Mouse (Mus musculus): Measurements from ENCODE around the gene Skint3.
"Not testable (repeated sequence)": the region's sequence is repeated elsewhere in the genome, so short reads cannot be mapped to it uniquely, and the experiment has no call there.

The Skint3 gene

DNA sequence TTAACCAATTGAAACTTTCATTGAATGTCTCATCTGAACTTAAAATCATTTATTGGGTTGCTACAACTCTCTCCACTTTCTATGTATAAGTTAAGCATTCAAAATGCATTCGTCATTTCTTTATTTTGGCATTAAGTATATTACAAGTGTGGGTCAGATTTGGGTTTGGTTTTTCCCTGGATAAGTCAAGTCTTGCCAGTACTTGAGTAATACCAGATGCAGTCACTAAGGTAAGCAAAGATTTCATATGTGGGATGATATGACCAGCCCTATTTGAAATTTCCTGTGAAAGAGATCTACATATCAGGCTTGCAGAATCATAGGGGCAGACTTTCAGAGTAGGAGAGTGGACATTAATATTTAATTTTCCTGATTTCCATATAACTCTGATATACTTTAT is at the start of gene Skint3:
Gene Skint3, plus strand, starts transcription at position 301 of the 400 bp plus-strand sequence.
- CTCF ChIA-PET, result no interaction called here
- POLR2A ChIA-PET, result no interaction called here

DNA sequence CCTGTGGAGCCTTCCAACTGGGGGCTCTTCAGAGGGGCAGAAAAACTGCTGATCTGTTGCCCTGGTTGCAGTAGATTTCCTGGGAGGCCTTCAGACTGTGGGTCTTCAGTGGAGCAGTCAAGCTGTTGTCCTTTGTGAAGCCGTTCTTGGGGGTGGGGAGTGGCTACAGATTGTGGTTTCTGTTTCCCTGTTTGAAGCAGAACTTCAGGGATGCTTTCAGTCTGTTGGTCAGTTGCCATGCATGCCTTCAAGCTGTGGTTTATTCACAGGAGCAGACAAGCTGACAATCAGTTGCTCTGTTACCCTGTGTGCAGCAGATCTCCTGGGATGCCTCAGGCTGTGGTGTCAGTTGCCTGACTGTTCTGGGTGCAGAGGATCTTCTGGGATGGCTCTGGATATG is 11.4 kb downstream of the Skint3 start:
- POLR2A ChIA-PET, result no interaction called here
- CTCF ChIA-PET, result no interaction called here

DNA sequence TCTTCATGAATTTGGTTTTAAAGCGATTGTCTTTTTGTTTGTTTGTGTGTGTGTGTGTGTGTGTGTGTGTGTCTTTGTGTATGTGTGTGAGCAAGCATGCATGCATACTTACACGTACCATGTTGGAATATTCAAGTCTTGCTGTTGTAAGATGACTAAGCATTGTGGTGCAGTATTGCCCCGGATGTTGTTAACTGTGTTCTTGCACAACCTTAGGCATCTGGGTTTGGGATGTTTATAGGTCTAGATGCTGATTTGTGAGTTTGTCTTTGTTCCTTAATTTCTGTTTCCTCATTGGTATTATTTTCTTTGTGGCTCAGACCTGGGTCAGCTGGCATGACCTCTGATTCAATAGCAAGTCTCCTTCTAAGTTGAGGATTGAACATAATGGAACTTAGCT is 11.9 kb downstream of the Skint3 start:
- ChIA-PET POLR2A (no interaction called here), CTCF (no interaction called here)

DNA sequence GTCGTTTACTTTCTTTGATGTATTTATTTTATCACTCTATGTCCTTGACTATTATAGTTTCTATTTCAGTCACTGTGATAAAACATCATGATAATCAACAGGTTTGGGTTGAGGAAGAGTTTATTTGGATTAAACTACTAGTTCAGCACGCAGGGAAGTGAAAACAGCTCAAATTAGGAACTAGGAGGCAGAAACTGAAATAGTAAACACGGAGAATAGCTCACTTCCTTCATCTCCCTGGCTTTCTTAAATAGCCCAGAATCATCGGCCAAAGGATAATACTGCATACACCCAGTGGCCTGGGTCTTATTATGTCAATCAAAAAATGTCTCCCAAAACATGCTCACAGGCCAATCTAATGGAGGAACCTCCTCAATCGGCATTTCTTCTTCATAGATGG is 24.0 kb downstream of the Skint3 start:
- CTCF ChIA-PET, result no interaction called here
- POLR2A ChIA-PET, result no interaction called here

DNA sequence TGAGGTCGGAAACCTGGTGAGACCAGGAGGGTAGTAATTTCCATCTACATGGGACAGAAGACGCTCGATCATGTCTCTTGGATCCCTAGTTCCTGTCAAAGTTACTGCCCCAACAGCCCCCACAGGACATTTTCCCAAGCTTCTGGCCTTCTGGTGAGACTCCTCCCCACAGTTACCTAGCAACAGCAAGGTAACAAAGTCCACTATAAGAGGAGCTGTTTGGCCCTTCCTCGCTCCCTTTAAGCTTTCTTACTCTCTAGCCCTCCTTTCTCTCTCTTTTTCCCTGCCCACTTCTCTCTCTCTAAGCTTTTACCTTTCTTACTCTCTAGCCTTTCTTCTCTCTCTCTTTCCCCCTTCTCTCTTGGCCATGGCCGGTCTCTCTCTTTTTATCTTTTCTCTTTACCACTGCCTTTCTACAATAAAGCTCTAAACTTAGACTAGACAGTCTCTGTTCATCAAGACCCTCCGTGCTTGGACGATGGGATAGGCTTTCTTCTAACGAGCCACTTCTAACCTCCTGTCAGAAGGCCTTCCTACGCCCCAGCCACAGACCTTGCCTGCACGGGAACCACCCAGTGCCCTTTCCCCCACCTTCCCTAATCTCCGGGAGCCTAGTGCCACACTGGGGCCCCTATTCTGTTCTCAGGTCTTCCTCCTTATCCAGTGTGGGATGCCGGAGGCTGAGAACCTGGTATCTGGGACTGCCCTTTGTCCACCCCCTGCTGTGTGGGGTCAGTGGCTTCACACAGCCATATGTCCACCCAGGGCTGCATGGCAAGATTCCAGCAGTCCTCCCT is 55.3 kb downstream of the Skint3 start:
- POLR2A ChIA-PET, result no interaction called here
- CTCF ChIA-PET, result no interaction called here

DNA sequence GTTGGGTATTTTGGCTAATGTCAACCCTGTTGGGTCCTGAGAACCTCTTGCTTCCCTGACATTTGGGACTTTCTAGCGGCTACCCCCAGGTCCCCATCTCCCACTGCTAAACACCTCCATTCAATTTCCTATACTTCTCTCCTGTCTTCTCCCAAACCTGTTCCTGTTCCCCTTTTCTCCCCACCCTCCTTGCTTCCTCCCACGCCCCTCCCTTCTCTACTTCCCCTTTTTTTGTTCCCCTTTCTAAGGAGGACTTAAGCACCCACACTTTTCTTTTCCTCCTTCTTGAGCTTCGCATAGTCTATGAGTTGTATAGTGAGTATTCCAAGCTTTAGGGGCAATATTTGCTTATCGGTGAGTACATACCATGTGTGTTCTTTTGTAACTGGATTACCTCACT is 56.4 kb downstream of the Skint3 start:
- ChIA-PET CTCF (no interaction called here), POLR2A (interaction anchor here in 1 of 4 experiments (0.6 kb wide), 1 partner anchor 125 kb away, joined by 5 read pairs; no protein-coding TSS in a partner anchor)

DNA sequence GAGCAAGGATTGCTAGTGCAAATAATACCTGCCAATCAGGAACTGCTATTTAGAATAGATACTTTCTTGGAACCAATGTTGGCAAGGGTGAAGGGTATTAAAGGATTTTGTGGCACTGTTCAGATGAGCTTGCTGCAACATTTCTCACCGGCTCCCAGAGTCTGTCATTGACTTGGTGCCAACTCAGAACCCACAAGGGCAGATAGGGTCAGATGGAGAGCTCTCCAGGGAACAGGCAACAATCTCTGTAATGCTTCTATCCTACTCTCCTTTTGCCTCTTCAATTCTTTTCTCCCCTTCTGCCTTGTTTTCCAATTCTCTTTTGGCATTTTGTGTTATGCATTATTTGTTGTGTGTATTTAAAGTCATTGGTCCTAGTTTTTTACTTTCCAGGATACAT is 70.3 kb downstream of the Skint3 start:
- ChIA-PET CTCF (no interaction called here), POLR2A (no interaction called here)

DNA sequence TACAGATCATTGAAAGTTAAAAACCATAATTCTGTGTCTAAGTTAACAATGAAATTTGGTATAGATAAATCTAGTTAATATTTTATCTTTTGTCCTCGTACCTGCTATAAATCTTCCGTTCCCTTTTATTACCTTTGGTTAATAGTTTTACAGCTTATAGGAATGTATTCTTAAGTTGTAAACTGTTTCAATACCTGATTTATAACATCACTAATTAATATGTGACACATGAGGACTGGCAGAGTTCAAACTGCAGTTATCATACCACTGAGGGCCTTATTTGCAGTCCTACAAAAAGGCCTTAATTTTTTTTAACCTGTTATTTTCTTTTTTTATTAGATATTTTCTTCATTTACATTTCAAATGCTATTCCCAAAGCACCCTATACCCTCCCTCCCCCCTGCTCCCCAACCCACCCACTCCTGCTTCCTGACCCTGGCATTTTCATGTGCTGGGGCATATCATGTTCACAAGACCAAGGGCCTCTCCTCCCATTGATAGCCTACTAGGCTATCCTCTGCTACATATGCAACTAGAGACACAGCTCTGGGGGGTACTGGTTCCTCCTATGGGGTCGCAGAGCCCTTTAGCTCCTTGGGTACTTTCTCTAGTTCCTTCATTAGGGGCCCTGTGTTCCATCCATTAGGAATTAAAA is 70.9 kb downstream of the Skint3 start:
- ChIA-PET POLR2A (no interaction called here), CTCF (no interaction called here)

DNA sequence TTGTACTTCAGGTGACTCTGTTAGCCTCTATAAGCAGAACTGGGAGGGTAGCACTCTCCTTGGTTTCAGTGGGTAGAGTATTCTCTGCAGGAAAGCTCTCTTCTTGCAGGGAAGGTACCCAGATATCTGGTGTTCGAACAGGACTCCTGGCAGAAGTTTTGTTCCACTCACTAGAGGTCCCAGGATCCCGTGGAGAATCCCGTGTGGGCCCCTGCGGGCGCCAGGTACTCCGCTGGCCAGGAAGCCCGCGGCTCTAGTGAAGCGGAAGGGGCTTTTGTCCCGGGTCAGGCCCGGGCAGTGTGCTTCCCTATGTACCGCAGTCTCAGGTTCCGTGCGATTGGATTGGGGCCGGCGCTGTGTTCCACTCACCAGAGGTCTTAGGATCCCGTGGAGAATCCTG is 117.1 kb downstream of the Skint3 start:
- CTCF ChIA-PET, POLR2A ChIA-PET: not testable (repeated sequence)
